Mouse (Mus musculus): ENCODE measurements around the gene Klra2. TPM values are rescaled to one million over a fixed set of nuclear protein-coding genes. Genes with fewer than 3 reads are reported as not detected.
A peak's percentile ranks its signal among the peaks of the same experiment; 100 is the strongest.
"Not testable (repeated sequence)": the region's sequence is repeated elsewhere in the genome, so short reads cannot be mapped to it uniquely, and the experiment has no call there.

Gene Klra2
- 1 to 10 TPM; 3.5 to 5.0 TPM for total RNA-seq (2021)
- long read RNA-seq, experiment 1: 0 reads
- long read RNA-seq, experiment 2, partial matches to known transcripts: 0 of 2 reads
- long read RNA-seq, experiment 2, other reads (novel, unspliced or antisense): 1 of 2 reads

GRCm38 (mm10) chr6:131247206-131247605 lies at the start of gene Klra2:
Gene Klra2, minus strand, starts transcription at chr6:131247362.
- no peak for DNase-seq (ENCODE audit: low spot score in 2 of 2)

- DNase-seq (ENCODE audit: low spot score in 2 of 2): no peak
Measured at GRCm38 (mm10) chr6:131294435-131295112, 47.4 kb upstream of the Klra2 start.

- no peak for DNase-seq (ENCODE audit: low spot score in 2 of 2)
Measured at GRCm38 (mm10) chr6:131293916-131294315, 46.8 kb upstream of the Klra2 start.

GRCm38 (mm10) chr6:131292991-131293788 lies 46.0 kb upstream of the Klra2 start, which contains the start of gene Magohb:
Gene Magohb, minus strand, starts transcription at chr6:131293244.
- DNase-seq (ENCODE audit: low spot score in 2 of 2): peak; percentile 91 to 92

- no peak for DNase-seq (ENCODE audit: low spot score in 2 of 2)
Measured at GRCm38 (mm10) chr6:131292276-131292990, 45.3 kb upstream of the Klra2 start.

GRCm38 (mm10) chr6:131290430-131290829 lies 43.3 kb upstream of the Klra2 start:
- DNase-seq (ENCODE audit: low spot score in 2 of 2): peak in 1 of 2 experiments; percentile 24

GRCm38 (mm10) chr6:131278160-131278559 lies 31.0 kb upstream of the Klra2 start:
- not testable (repeated sequence) for DNase-seq (ENCODE audit: low spot score in 2 of 2)

- DNase-seq (ENCODE audit: low spot score in 2 of 2): no peak
Measured at GRCm38 (mm10) chr6:131276659-131277058, 29.5 kb upstream of the Klra2 start.

- no peak for DNase-seq (ENCODE audit: low spot score in 2 of 2)
Measured at GRCm38 (mm10) chr6:131272311-131272710, 25.1 kb upstream of the Klra2 start.

- no peak for DNase-seq (ENCODE audit: low spot score in 2 of 2)
Measured at GRCm38 (mm10) chr6:131270312-131270711, 23.1 kb upstream of the Klra2 start.

- no peak for DNase-seq (ENCODE audit: low spot score in 2 of 2)
Measured at GRCm38 (mm10) chr6:131269599-131269998, 22.4 kb upstream of the Klra2 start.

GRCm38 (mm10) chr6:131264175-131264574 lies 17.0 kb upstream of the Klra2 start:
- DNase-seq (ENCODE audit: low spot score in 2 of 2): no peak

- DNase-seq (ENCODE audit: low spot score in 2 of 2): no peak
Measured at GRCm38 (mm10) chr6:131262778-131263177, 15.6 kb upstream of the Klra2 start.

GRCm38 (mm10) chr6:131262009-131262408 lies 14.8 kb upstream of the Klra2 start:
- DNase-seq (ENCODE audit: low spot score in 2 of 2): no peak

GRCm38 (mm10) chr6:131245081-131245480 lies 2.1 kb downstream of the Klra2 start:
- DNase-seq (ENCODE audit: low spot score in 2 of 2): no peak

Other genes with a start within 250 kb of the Klra2 start
- 10 to 100 TPM in 1 of 2 experiments, 1 to 10 TPM in 1; 6.9 to 10.6 TPM for gene Magohb, start 45.9 kb upstream of the Klra2 start, total RNA-seq (2021)
- under 1 TPM; 0.23 to 0.64 TPM for gene Styk1, start 106.2 kb upstream of the Klra2 start, total RNA-seq (2021)
- gene Ybx3, start 141.1 kb upstream of the Klra2 start, total RNA-seq (2021): 100 to 1,000 TPM; 189 to 198 TPM
- not detected for gene 5430401F13Rik, start 239.0 kb upstream of the Klra2 start, total RNA-seq (2021)
- not detected for gene Gm6619, start 239.0 kb upstream of the Klra2 start, total RNA-seq (2021)

Data from adrenal gland, adult 18-20 months (tissue).